Mouse (Mus musculus) lung, adult 2 months (tissue): ENCODE measurements at regions not wholly inside any gene's neighbourhood (a gene's known extent, or its start where the extent isn't known, plus 50 kb on each side); places are given as distances from the start of the nearest gene placed in this dataset.

Experiments
- CTCF ChIP-seq: fragments of 200-500 bp; IDR thresholded peaks from 2 replicates; pipeline ENCODE4 v1.5.1; 2011; ENCODE audit warnings: mild to moderate bottlenecking, low read length, control low read depth; ENCODE audit not compliant: insufficient read depth
- POLR2A ChIP-seq: fragments of 200-500 bp; IDR thresholded peaks from 2 replicates; pipeline ENCODE4 v1.6.1; 2011; ENCODE audit warnings: low read depth, mild to moderate bottlenecking, control low read depth, low read length, borderline replicate concordance; ENCODE audit errors: extremely low read depth

DNA sequence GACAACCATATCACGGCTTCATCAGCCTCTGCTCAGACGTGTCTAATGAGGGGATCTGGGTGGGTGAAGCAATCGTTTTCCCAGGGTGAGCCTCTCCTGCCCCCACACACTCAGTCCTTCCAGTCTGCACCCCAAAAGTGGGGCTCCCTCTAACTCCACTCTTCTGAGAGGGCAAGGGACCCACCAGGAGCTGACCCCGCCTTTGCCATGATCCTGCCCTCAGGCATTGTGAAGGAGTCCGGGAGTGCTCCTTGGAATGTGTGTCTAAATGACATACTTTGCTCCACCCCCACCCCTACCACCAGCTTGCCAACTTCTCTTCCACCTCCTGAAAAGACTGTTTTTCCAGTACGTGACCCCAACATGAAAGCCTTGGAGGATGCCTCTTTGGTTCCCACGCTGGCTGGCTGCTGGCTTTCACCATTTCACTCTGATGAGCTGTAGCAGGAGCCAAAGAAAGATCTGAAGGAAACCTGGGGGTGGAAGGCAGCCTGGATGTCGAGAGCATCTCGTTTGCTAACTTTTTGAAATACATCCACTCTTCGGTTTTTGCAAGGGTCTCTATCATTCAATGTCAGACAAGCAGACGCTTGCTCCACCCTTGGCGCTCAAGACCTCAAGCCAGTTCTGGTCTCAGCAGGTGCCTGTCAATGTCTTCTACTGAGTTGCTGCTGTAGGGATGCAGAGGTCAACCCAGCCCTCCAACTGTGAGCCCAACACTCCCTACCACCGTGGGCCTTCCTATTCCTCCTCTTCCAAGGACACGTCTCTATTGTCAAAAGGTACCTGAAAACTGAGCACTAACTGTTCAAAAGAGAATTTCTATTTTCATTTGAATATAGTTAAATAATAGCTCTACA lies 128.8 kb upstream of the Hdac4 start:
- TF ChIP-seq CTCF (no peak), POLR2A (no peak)
